Mouse (Mus musculus) testis, adult 2 months (tissue): Measurements from ENCODE around the gene Cd6.

Experiments used
- CTCF ChIP-seq: fragments of 200-500 bp; IDR thresholded peaks from 2 replicates; pipeline ENCODE4 v1.5.1; 2012; ENCODE audit warnings: low read depth, mild to moderate bottlenecking, inconsistent platforms, low read length, moderate library complexity; ENCODE audit not compliant: control insufficient read depth, insufficient read depth, insufficient replicate concordance
- POLR2A ChIP-seq: fragments of 200-500 bp; IDR thresholded peaks from 2 replicates; pipeline ENCODE4 v1.6.1; 2012; ENCODE audit warnings: low read depth, mild to moderate bottlenecking, inconsistent platforms, low read length, moderate library complexity; ENCODE audit not compliant: control insufficient read depth

GRCm38 (mm10) chr19:10740641-10741440, 89.0 kb downstream of the Cd6 start:
- no peak for TF ChIP-seq CTCF
- no peak for TF ChIP-seq POLR2A
